Mouse (Mus musculus) liver, adult 2 months (tissue): ENCODE data around the gene Dnajc12. TPM values are rescaled to one million over a fixed set of nuclear protein-coding genes. Genes with fewer than 3 reads are reported as not detected.

ENCODE experiments used
- DNase-seq: peaks from one replicate; pipeline ENCODE4 v3.0.0-alpha.2; 2011; ENCODE audit warnings: low read depth, low spot score; ENCODE audit errors: extremely low read depth
- H3K27ac ChIP-seq: fragments of 200-500 bp; replicated peaks from 2 replicates; pipeline ENCODE4 v1.5.1; 2012; ENCODE audit warnings: low read depth, mild to moderate bottlenecking, control low read depth, inconsistent platforms, low read length; ENCODE audit not compliant: insufficient read depth
- H3K27me3 ChIP-seq: fragments of 200-500 bp; 2 replicates; pipeline ENCODE4 v1.6.1; 2012; ENCODE audit warnings: mild to moderate bottlenecking, moderate library complexity, low read length, inconsistent platforms; ENCODE audit not compliant: control insufficient read depth, insufficient read depth
- H3K36me3 ChIP-seq: fragments of 200-500 bp; 2 replicates; pipeline ENCODE4 v1.6.1; 2012; ENCODE audit warnings: low read length, inconsistent platforms; ENCODE audit not compliant: control insufficient read depth, insufficient read depth
- H3K4me1 ChIP-seq: fragments of 200-500 bp; 2 replicates; pipeline ENCODE4 v1.6.1; 2011; ENCODE audit warnings: low read length; ENCODE audit not compliant: control insufficient read depth, insufficient read depth
- H3K4me3 ChIP-seq: fragments of 200-500 bp; 2 replicates; pipeline ENCODE4 v1.5.1; 2011; ENCODE audit warnings: low read depth, mild to moderate bottlenecking, control low read depth, low read length, moderate library complexity; ENCODE audit not compliant: insufficient read depth
- H3K79me2 ChIP-seq: fragments of 200-500 bp; 2 replicates; pipeline ENCODE4 v1.6.1; 2012; ENCODE audit warnings: inconsistent platforms, mild to moderate bottlenecking, low read length, moderate library complexity; ENCODE audit not compliant: control insufficient read depth, insufficient read depth
- H3K9ac ChIP-seq: fragments of 200-500 bp; 2 replicates; pipeline ENCODE4 v1.6.1; 2012; ENCODE audit warnings: low read depth, mild to moderate bottlenecking, control low read depth, inconsistent platforms, low read length
- CTCF ChIP-seq: fragments of 200-500 bp; IDR thresholded peaks from 2 replicates; pipeline ENCODE4 v1.5.1; 2011; ENCODE audit warnings: low read depth, low read length, control low read depth
- POLR2A ChIP-seq: fragments of 200-500 bp; IDR thresholded peaks from 2 replicates; pipeline ENCODE4 v1.6.1; 2011; ENCODE audit warnings: low read length, control low read depth; ENCODE audit not compliant: insufficient read depth; ENCODE audit errors: extremely low read depth
- WGBS: fragments of 180-500 bp; shearing (Covaris S2); methylation state at CpG from one replicate; pipeline ENCODE4 v1.1.7; 2018; 5-methylcytosine and 5-hydroxymethylcytosine counted together
- polyA plus RNA-seq: library from polyadenylated mRNA; depleted of rRNA; stranded (reverse); fragments of >200 nt; gene quantifications from 2 replicates; pipeline ENCODE4 v1.2.3, GENCODE M21; 2012; rRNA removed
- total RNA-seq: library from RNA; depleted of rRNA; stranded (reverse); fragments of >200 nt; gene quantifications from 2 replicates; pipeline ENCODE4 v1.2.3, GENCODE M21; 2014; rRNA removed

Gene Dnajc12
- total and polyA plus RNA-seq, 2 experiments, result 3.2 to 5.0 TPM

GRCm38 (mm10) chr10:63453926-63454325 is 71.7 kb downstream of the Dnajc12 start:
- Histone ChIP-seq H3K27me3 (no peaks in the 10 kb centered on the region), H3K9ac (no peak overlapping the region), H3K4me3 (no peak overlapping the region), H3K27ac (no peak overlapping the region), H3K36me3 (no peaks in the 10 kb centered on the region), H3K79me2 (no peaks in the 10 kb centered on the region), H3K4me1 (no peaks in the 10 kb centered on the region)
- 88% methylated on average over 4 of the region's 4 CpGs for WGBS
- no peak for DNase-seq
- no peak for TF ChIP-seq CTCF
- TF ChIP-seq POLR2A, result no peak

- Histone ChIP-seq H3K36me3 (no peaks in the 10 kb centered on the region), H3K79me2 (no peaks in the 10 kb centered on the region), H3K4me1 (no peaks in the 10 kb centered on the region), H3K9ac (no peak overlapping the region), H3K4me3 (no peak overlapping the region), H3K27me3 (no peaks in the 10 kb centered on the region), H3K27ac (no peak overlapping the region)
- DNase-seq, result no peak
- TF ChIP-seq POLR2A (no peak), CTCF (no peak)
- 75% methylated on average over 8 of the region's 8 CpGs for WGBS
Observed at GRCm38 (mm10) chr10:63455110-63455878, 73.1 kb downstream of the Dnajc12 start.

GRCm38 (mm10) chr10:63457292-63458128 is 75.3 kb downstream of the Dnajc12 start:
- Histone ChIP-seq H3K4me1 (no peaks in the 10 kb centered on the region), H3K27ac (no peak overlapping the region), H3K79me2 (no peaks in the 10 kb centered on the region), H3K36me3 (no peaks in the 10 kb centered on the region), H3K4me3 (no peak overlapping the region), H3K27me3 (no peaks in the 10 kb centered on the region), H3K9ac (no peak overlapping the region)
- TF ChIP-seq CTCF (no peak), POLR2A (no peak)
- no peak for DNase-seq
- 68% methylated on average over 17 of the region's 17 CpGs for WGBS

Other genes starting within 250 kb of the Dnajc12 start
- under 0.01 TPM in 1 of 2 replicates, not detected in the other for gene Mypn, start 178.5 kb upstream of the Dnajc12 start, total RNA-seq
- gene Mypn, start 178.5 kb upstream of the Dnajc12 start, polyA plus RNA-seq, result 0.12 TPM in 1 of 2 replicates, not detected in the other
- gene Herc4, start 138.6 kb upstream of the Dnajc12 start, total RNA-seq, result 58.5 and 62.2 TPM in 2 replicates
- gene Herc4, start 138.6 kb upstream of the Dnajc12 start, polyA plus RNA-seq, result 8.3 and 9.0 TPM in 2 replicates
- 9.6 and 10.3 TPM in 2 replicates for gene Sirt1, start 739 bp upstream of the Dnajc12 start, total RNA-seq
- 1.3 and 1.5 TPM in 2 replicates for gene Sirt1, start 739 bp upstream of the Dnajc12 start, polyA plus RNA-seq
- gene Gm7075, start 39.3 kb downstream of the Dnajc12 start, total RNA-seq, result not detected in 2 replicates
- not detected in 2 replicates for gene Gm7075, start 39.3 kb downstream of the Dnajc12 start, polyA plus RNA-seq
- gene Ctnna3, start 47.7 kb downstream of the Dnajc12 start, total RNA-seq, result 0.07 and 0.09 TPM in 2 replicates
- not detected in 2 replicates for gene Ctnna3, start 47.7 kb downstream of the Dnajc12 start, polyA plus RNA-seq